Mouse (Mus musculus) erythroblast, embryonic 14.5 days (primary cell): Measurements from ENCODE around the gene Hydin.

Source experiments
- GATA1 ChIP-seq: IDR thresholded peaks from 2 replicates; pipeline ENCODE4 v1.6.1; 2012; ENCODE audit warnings: low read length, inconsistent platforms, mixed read lengths
- TAL1 ChIP-seq: IDR thresholded peaks from 3 replicates; pipeline ENCODE4 v1.6.1; 2012; ENCODE audit warnings: low read length, inconsistent platforms, mixed read lengths

DNA sequence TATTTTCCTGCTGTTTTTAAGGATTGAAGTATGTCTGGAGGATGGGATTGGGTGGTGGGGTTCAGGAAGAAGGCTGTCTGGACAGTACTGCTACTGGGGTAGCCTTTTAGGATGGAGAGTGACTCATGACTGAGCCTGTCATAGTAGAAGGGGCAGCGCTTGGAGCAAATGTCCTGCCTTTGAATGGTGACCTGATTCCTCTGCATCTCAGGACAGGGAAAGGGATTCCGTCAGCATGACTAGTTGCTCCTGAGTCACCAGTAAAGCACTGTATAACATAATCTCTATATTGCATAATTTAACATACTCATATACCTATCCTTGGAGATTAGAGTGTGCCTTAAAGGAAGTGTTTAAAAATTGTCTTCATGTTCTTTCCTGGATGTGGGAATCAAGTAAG is 54.7 kb downstream of the Hydin start:
- TF ChIP-seq GATA1 = no peak
- TF ChIP-seq TAL1 = no peak
